Mouse (Mus musculus) left cerebral cortex, postnatal 10 days (tissue): ENCODE measurements around the gene Psmb8. TPM values are rescaled to one million over a fixed set of nuclear protein-coding genes. Genes with fewer than 3 reads are reported as not detected.
"Not testable (repeated sequence)": the region's sequence is repeated elsewhere in the genome, so short reads cannot be mapped to it uniquely, and the experiment has no call there.

ENCODE experiments used
- DNase-seq, 2 experiments: peaks; one replicate each; pipeline ENCODE4 v3.0.0; 2021 to 2022; ENCODE audit warnings: low spot score in 2 of 2, mixed read lengths in 1 of 2; ENCODE audit errors: extremely low spot score in 1 of 2
- intact Hi-C: fragments of 180-260 bp; cut with DNase I; formaldehyde crosslinking; loops from one replicate; pipeline ENCODE4 v1.15.1; 2025
- total RNA-seq, 2 experiments: library from RNA; stranded (reverse); gene quantifications; 2 replicates each; pipeline ENCODE4 v1.2.3; 2021

The Psmb8 gene
- total RNA-seq, 2 experiments from 2014 or later = 1.7 TPM

GRCm38 (mm10) chr17:34205746-34206176 is 8.2 kb downstream of the Psmb8 start:
- peak in 1 of 2 experiments; percentile 15 for DNase-seq
- intact Hi-C loops = no loop called here

- DNase-seq = peak in 1 of 2 experiments; percentile 11
- intact Hi-C loops = no loop called here
Measured at GRCm38 (mm10) chr17:34206731-34207130, 9.2 kb downstream of the Psmb8 start.

GRCm38 (mm10) chr17:34207456-34207855 is 9.9 kb downstream of the Psmb8 start:
- intact Hi-C loops = no loop called here
- peak in 1 of 2 experiments; percentile 11 for DNase-seq

- intact Hi-C loops = no loop called here
- DNase-seq = peak in 1 of 2 experiments; percentile 12
Measured at GRCm38 (mm10) chr17:34207866-34208265, 10.3 kb downstream of the Psmb8 start.

- DNase-seq = peak in 1 of 2 experiments; percentile 10
- intact Hi-C loops = no loop called here
Measured at GRCm38 (mm10) chr17:34208421-34208820, 10.9 kb downstream of the Psmb8 start.

GRCm38 (mm10) chr17:34209680-34210079 is 12.2 kb downstream of the Psmb8 start:
- DNase-seq = peak in 1 of 2 experiments; percentile 20
- intact Hi-C loops = no loop called here

GRCm38 (mm10) chr17:34210599-34210998 is 13.1 kb downstream of the Psmb8 start:
- peak in 1 of 2 experiments; percentile 2 for DNase-seq
- intact Hi-C loops = no loop called here

GRCm38 (mm10) chr17:34211746-34212365 is 14.3 kb downstream of the Psmb8 start:
- peak in 1 of 2 experiments; percentile 23 for DNase-seq
- intact Hi-C loops = no loop called here

- intact Hi-C loops = no loop called here
- peak in 1 of 2 experiments; percentile 13 for DNase-seq
Measured at GRCm38 (mm10) chr17:34213936-34214335, 16.4 kb downstream of the Psmb8 start.

GRCm38 (mm10) chr17:34215176-34215575 is 17.7 kb downstream of the Psmb8 start:
- intact Hi-C loops = no loop called here
- no peak for DNase-seq

GRCm38 (mm10) chr17:34217216-34217928 is 19.9 kb downstream of the Psmb8 start:
- peak in 1 of 2 experiments; percentile 15 for DNase-seq
- intact Hi-C loops = no loop called here

- peak in 1 of 2 experiments; percentile 14 for DNase-seq
- intact Hi-C loops = no loop called here
Measured at GRCm38 (mm10) chr17:34217986-34218385, 20.5 kb downstream of the Psmb8 start.

- peak in 1 of 2 experiments; percentile 81 for DNase-seq
- intact Hi-C loops = no loop called here
Measured at GRCm38 (mm10) chr17:34218675-34219074, 21.2 kb downstream of the Psmb8 start.

GRCm38 (mm10) chr17:34219096-34219495 is 21.6 kb downstream of the Psmb8 start:
- intact Hi-C loops = not testable (repeated sequence)
- DNase-seq = peak in 1 of 2 experiments; percentile 66

- intact Hi-C loops = not testable (repeated sequence)
- DNase-seq = peak in 1 of 2 experiments; percentile 74
Measured at GRCm38 (mm10) chr17:34219801-34220200, 22.3 kb downstream of the Psmb8 start.

- intact Hi-C loops, DNase-seq: not testable (repeated sequence)
Measured at GRCm38 (mm10) chr17:34220401-34220800, 22.9 kb downstream of the Psmb8 start.

- intact Hi-C loops = no loop called here
- peak in 1 of 2 experiments; percentile 1 for DNase-seq
Measured at GRCm38 (mm10) chr17:34224816-34225215, 27.3 kb downstream of the Psmb8 start.

- intact Hi-C loops = no loop called here
- DNase-seq = no peak
Measured at GRCm38 (mm10) chr17:34225426-34225825, 27.9 kb downstream of the Psmb8 start.

- DNase-seq, intact Hi-C loops: not testable (repeated sequence)
Measured at GRCm38 (mm10) chr17:34225911-34226310, 28.4 kb downstream of the Psmb8 start.

GRCm38 (mm10) chr17:34230971-34231370 is 33.5 kb downstream of the Psmb8 start:
- not testable (repeated sequence) for DNase-seq
- intact Hi-C loops = loop anchor here (10.0 kb wide), 1 partner anchor 156 kb away; no protein-coding TSS in a partner anchor
